Mouse (Mus musculus) hematopoietic stem cell, adult 5-6 weeks (primary cell): Measurements from ENCODE around the gene Hivep3. TPM values are rescaled to one million over a fixed set of nuclear protein-coding genes. Genes with fewer than 3 reads are reported as not detected.

Experiments
- ATAC-seq, 2 experiments: fragments of 125-278 bp in 1 of 2; replicated peaks in 1 of 2; 2 replicates each; pipeline ENCODE4 v1.8.0; 2016 to 2017; ENCODE audit warnings: inconsistent platforms in 2 of 2, mild to moderate bottlenecking in 2 of 2, moderate number of reproducible peaks in 2 of 2, low read depth in 1 of 2, moderate TSS enrichment in 1 of 2; ENCODE audit not compliant: low FRiP score in 2 of 2, poor library complexity in 2 of 2, severe bottlenecking in 2 of 2, insufficient read depth in 1 of 2, low TSS enrichment in 1 of 2
- total RNA-seq: library from RNA; stranded (forward); fragments of 172-1452, 232-1000 nt; gene quantifications from 2 replicates; pipeline ENCODE4 v1.2.3, GENCODE M21; 2017

The Hivep3 gene
- total RNA-seq, 1 experiment from 2014 or later = 16.2 TPM

GRCm38 (mm10) chr4:119968887-119969286, 235.3 kb downstream of the Hivep3 start:
- no peak for ATAC-seq

- no peak for ATAC-seq
Measured at GRCm38 (mm10) chr4:119970166-119970565, 236.6 kb downstream of the Hivep3 start.

- ATAC-seq = no peak
Measured at GRCm38 (mm10) chr4:119972375-119972774, 238.8 kb downstream of the Hivep3 start.

GRCm38 (mm10) chr4:119973729-119974605, 240.4 kb downstream of the Hivep3 start:
- no peak for ATAC-seq

- no peak for ATAC-seq
Measured at GRCm38 (mm10) chr4:119975242-119975641, 241.7 kb downstream of the Hivep3 start.

GRCm38 (mm10) chr4:119975822-119976221, 242.2 kb downstream of the Hivep3 start:
- no peak for ATAC-seq

GRCm38 (mm10) chr4:119976428-119977168, 243.0 kb downstream of the Hivep3 start:
- no peak for ATAC-seq

GRCm38 (mm10) chr4:119977817-119978491, 244.4 kb downstream of the Hivep3 start:
- ATAC-seq = peak; percentile 52 to 65

- no peak for ATAC-seq
Measured at GRCm38 (mm10) chr4:119979238-119979829, 245.8 kb downstream of the Hivep3 start.

- no peak for ATAC-seq
Measured at GRCm38 (mm10) chr4:119979918-119980317, 246.3 kb downstream of the Hivep3 start.

GRCm38 (mm10) chr4:119981047-119981720, 247.6 kb downstream of the Hivep3 start:
- no peak for ATAC-seq

- ATAC-seq = no peak
Measured at GRCm38 (mm10) chr4:119986065-119986464, 252.5 kb downstream of the Hivep3 start.

GRCm38 (mm10) chr4:119986580-119987291, 253.2 kb downstream of the Hivep3 start:
- ATAC-seq = no peak

- ATAC-seq = peak; percentile 20 to 39; a peak in 2 of 4 replicates
Measured at GRCm38 (mm10) chr4:119987376-119988087, 253.9 kb downstream of the Hivep3 start.

- no peak for ATAC-seq
Measured at GRCm38 (mm10) chr4:119989031-119989693, 255.6 kb downstream of the Hivep3 start.
